Mouse (Mus musculus): ENCODE data around the gene Hal. TPM values are rescaled to one million over a fixed set of nuclear protein-coding genes. Genes with fewer than 3 reads are reported as not detected.

The Hal gene
- polyA plus RNA-seq, 1 experiment from 2014 or later = 0.97 TPM

DNA sequence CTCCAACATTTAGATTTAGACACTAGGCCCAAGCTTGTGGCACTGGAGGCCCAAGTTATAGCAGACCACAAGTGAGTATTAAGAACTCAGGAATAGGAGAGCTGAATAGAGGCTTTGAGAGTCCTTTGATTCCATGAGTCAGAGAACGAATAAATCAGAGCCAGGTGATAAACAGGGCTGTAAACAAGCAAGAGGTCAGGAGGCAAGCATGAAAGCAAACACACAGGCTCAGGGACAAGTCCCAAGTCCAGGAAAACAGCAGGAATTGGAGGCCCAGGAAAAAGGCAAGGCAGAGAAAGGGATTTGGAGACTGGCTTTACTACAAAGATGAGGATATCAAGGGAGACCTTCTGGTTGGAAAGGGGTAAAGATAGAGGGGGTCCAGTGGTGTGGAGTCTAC, 36.8 kb downstream of the Hal start:
- Histone ChIP-seq H3K9ac (ENCODE audit: low read depth, low read length) (no peak overlapping the region), H3K27ac (ENCODE audit: low read length) (no peak overlapping the region), H3K4me3 (ENCODE audit: low read length) (no peak overlapping the region), H3K27me3 (replicated peaks; ENCODE audit: control insufficient read depth, insufficient read depth, low read length) (no peaks in the 10 kb centered on the region), H3K9me3 (ENCODE audit: control insufficient read depth, low read length) (no peaks in the 10 kb centered on the region), H3K4me1 (ENCODE audit: control insufficient read depth, insufficient read depth, low read length) (no peaks in the 10 kb centered on the region), H3K36me3 (ENCODE audit: control insufficient read depth, insufficient read depth, low read length) (no peaks in the 10 kb centered on the region), H3K4me2 (ENCODE audit: low read depth, low read length) (no peak overlapping the region)
- ATAC-seq = no peak
- 60% methylated on average over 1 of the region's 1 CpGs for WGBS

DNA sequence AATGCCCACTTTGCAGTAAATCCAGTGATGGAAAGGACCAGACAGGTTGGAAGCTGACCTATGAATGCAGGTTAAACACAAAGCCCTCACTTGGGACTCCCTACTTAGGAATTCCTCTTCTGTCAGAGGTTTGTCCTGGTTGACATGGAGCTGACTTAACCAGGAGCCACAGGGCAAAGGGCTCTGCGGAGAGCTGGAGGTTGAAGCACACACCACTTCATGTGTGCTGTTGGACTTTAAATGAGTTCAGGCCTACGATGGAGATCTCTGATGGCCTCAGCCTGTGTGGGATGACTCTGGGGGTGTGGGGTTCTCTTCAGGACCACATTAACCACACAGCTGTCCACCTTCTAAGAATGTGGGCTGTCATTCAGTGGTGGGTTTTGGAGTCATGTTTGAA, 49.7 kb downstream of the Hal start:
- H3K36me3 ChIP-seq (ENCODE audit: control insufficient read depth, insufficient read depth, low read length) = no peaks in the 10 kb centered on the region
- H3K27me3 ChIP-seq (replicated peaks; ENCODE audit: control insufficient read depth, insufficient read depth, low read length) = no peaks in the 10 kb centered on the region
- no peak overlapping the region for H3K27ac ChIP-seq (ENCODE audit: low read length)
- no peak for ATAC-seq
- WGBS = 83% methylated on average over 2 of the region's 2 CpGs
- no peak overlapping the region for H3K4me2 ChIP-seq (ENCODE audit: low read depth, low read length)
- no peak overlapping the region for H3K9ac ChIP-seq (ENCODE audit: low read depth, low read length)
- H3K4me3 ChIP-seq (ENCODE audit: low read length) = no peak overlapping the region
- H3K9me3 ChIP-seq (ENCODE audit: control insufficient read depth, low read length) = no peaks in the 10 kb centered on the region
- H3K4me1 ChIP-seq (ENCODE audit: control insufficient read depth, insufficient read depth, low read length) = peaks cover 3% of the 10 kb centered on the region; the same call in 1 of the 2 replicates

DNA sequence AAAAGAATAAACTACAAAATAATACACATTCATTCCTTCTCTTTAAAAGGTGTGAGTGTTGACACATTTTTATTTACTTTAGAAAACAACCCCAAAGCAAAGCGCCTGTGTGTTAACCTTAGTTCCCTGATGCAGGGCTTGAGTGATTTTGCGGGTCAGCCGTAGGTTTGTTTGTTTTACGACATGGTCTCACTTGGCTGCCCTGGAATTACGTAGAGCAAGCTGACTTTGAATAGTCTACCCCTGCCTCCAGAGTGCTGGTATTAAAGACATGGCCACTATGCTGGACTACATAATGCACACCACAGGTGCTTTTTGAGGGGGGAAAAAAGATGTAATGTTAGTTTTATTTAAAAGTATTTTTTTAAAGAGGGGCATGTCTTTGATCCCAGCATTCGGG, 50.2 kb downstream of the Hal start:
- Histone ChIP-seq H3K9ac (ENCODE audit: low read depth, low read length) (no peak overlapping the region), H3K4me1 (ENCODE audit: control insufficient read depth, insufficient read depth, low read length) (peaks cover 3% of the 10 kb centered on the region; the same call in 1 of the 2 replicates), H3K27me3 (replicated peaks; ENCODE audit: control insufficient read depth, insufficient read depth, low read length) (no peaks in the 10 kb centered on the region), H3K4me3 (ENCODE audit: low read length) (no peak overlapping the region), H3K4me2 (ENCODE audit: low read depth, low read length) (no peak overlapping the region), H3K27ac (ENCODE audit: low read length) (no peak overlapping the region), H3K9me3 (ENCODE audit: control insufficient read depth, low read length) (no peaks in the 10 kb centered on the region), H3K36me3 (ENCODE audit: control insufficient read depth, insufficient read depth, low read length) (no peaks in the 10 kb centered on the region)
- no peak for ATAC-seq
- WGBS = 57% methylated on average over 6 of the region's 6 CpGs

DNA sequence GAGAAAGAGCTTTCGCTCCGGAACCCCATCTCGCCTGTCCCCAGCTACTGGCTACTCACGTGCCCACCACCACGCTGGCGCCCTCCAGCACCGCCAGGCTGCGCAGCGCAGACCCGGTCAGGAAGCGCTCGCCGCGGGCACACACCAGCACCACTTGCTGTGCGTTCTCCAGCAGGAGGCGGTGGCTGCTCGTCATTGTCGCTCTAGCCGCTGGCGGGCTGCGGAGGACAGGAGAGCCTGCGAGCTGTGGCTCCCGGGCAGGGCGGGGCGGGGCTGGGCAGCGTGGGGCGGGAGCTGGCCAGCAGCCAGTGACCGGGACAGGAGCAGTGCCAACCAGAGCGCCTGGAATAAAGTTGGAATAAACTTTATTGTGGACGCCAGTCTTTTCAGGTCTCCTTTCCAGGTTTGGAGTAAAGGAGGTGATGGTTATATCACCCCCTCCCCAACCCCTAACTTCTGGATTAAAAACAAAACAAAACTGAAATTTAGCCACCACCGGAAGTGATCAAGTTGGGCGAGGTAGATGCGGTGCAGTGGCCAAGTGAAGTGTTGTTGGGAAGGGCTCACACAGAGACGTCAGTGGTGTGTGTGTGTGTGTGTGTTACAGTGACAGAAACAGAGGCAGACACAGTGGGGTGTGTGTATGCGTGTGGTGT, 51.3 kb downstream of the Hal start, which contains the start of gene Amdhd1:
Gene Amdhd1, minus strand, starts transcription at position 259 of the 656 bp plus-strand sequence.
- 3% methylated on average over 35 of the region's 35 CpGs for WGBS
- H3K4me2 ChIP-seq (ENCODE audit: low read depth, low read length) = peak within 1 kb of the TSS; percentile 70
- no peaks in the 10 kb centered on the region for H3K36me3 ChIP-seq (ENCODE audit: control insufficient read depth, insufficient read depth, low read length)
- no peak within 1 kb of the TSS for H3K27ac ChIP-seq (ENCODE audit: low read length)
- H3K4me3 ChIP-seq (ENCODE audit: low read length) = peak within 1 kb of the TSS; percentile 41
- H3K27me3 ChIP-seq (replicated peaks; ENCODE audit: control insufficient read depth, insufficient read depth, low read length) = no peaks in the 10 kb centered on the region
- peaks cover 3% of the 10 kb centered on the region; the same call in 1 of the 2 replicates for H3K4me1 ChIP-seq (ENCODE audit: control insufficient read depth, insufficient read depth, low read length)
- H3K9me3 ChIP-seq (ENCODE audit: control insufficient read depth, low read length) = no peaks in the 10 kb centered on the region
- peak; percentile 98 for ATAC-seq
- peak within 1 kb of the TSS; percentile 57 for H3K9ac ChIP-seq (ENCODE audit: low read depth, low read length)

DNA sequence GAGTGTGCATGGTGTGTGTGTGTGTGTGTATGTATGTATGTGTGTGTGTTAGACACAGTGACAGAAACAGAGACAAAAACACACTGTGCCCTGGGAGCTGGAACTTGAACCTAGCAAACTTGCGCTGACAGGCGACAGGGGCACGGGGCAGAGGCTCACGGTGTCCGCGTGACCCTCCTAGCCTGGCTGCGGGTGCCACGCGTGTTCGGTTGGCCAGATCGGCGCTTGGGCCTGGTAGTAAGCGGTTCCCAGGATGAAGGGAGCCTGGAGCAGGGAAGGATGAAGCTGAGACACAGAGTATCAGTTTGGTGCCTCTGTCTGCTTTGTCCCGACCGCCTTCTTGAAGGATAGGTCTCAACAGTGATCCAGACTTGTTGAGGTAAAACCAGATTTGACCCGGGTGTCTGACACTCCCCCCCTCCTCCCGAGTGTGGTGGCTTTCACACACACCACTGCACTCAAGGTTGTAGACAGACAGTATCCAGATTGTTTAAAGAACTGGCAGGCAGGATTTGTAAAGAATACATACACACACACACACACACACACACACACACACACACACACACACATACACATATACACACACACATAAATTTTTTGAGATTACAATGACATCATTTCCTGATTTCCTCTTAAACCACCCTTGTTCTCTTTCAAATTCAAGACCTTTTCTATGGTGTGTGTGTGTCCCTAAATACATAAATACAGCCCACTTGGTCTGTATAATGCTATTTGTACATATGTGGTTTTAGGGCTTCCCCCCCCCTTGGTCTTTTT, 52.1 kb downstream of the Hal start, which contains the start of gene Ccdc38:
Gene Ccdc38, plus strand, starts transcription at position 202 of the 780 bp plus-strand sequence.
- Histone ChIP-seq H3K4me3 (ENCODE audit: low read length) (peak within 1 kb of the TSS; percentile 41), H3K4me2 (ENCODE audit: low read depth, low read length) (peak within 1 kb of the TSS; percentile 70), H3K27ac (ENCODE audit: low read length) (no peak within 1 kb of the TSS), H3K36me3 (ENCODE audit: control insufficient read depth, insufficient read depth, low read length) (no peaks in the 10 kb centered on the region), H3K9me3 (ENCODE audit: control insufficient read depth, low read length) (no peaks in the 10 kb centered on the region), H3K4me1 (ENCODE audit: control insufficient read depth, insufficient read depth, low read length) (peaks cover 3% of the 10 kb centered on the region; the same call in 1 of the 2 replicates), H3K27me3 (replicated peaks; ENCODE audit: control insufficient read depth, insufficient read depth, low read length) (no peaks in the 10 kb centered on the region), H3K9ac (ENCODE audit: low read depth, low read length) (peak within 1 kb of the TSS; percentile 57)
- no peak; the same call in 1 of the 2 replicates for ATAC-seq
- WGBS = 61% methylated on average over 17 of the region's 17 CpGs

DNA sequence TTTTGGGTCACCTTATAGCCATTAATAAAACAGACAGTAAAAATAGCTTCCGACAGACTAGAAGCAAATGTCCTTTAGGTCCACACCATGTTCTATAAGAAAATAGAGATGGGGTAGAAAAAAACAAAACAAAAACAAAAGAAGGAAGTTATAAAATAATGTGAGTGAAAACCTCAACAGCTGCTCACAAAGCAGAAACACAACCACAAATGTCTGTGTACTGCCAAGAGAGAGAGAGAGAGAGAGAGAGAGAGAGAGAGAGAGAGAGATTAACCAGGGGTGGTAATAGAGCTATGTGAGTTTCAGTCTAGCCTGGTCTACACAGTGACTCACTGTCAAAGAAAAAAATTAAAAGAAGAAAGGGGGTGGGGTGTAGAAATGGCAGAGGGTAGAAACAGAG, 53.0 kb downstream of the Hal start:
- H3K36me3 ChIP-seq (ENCODE audit: control insufficient read depth, insufficient read depth, low read length) = no peaks in the 10 kb centered on the region
- H3K4me2 ChIP-seq (ENCODE audit: low read depth, low read length) = no peak overlapping the region
- ATAC-seq = no peak
- H3K4me1 ChIP-seq (ENCODE audit: control insufficient read depth, insufficient read depth, low read length) = peaks cover 3% of the 10 kb centered on the region; the same call in 1 of the 2 replicates
- no peak overlapping the region for H3K27ac ChIP-seq (ENCODE audit: low read length)
- no peaks in the 10 kb centered on the region for H3K27me3 ChIP-seq (replicated peaks; ENCODE audit: control insufficient read depth, insufficient read depth, low read length)
- H3K4me3 ChIP-seq (ENCODE audit: low read length) = no peak overlapping the region
- 77% methylated on average over 1 of the region's 1 CpGs for WGBS
- H3K9me3 ChIP-seq (ENCODE audit: control insufficient read depth, low read length) = no peaks in the 10 kb centered on the region
- no peak overlapping the region for H3K9ac ChIP-seq (ENCODE audit: low read depth, low read length)

DNA sequence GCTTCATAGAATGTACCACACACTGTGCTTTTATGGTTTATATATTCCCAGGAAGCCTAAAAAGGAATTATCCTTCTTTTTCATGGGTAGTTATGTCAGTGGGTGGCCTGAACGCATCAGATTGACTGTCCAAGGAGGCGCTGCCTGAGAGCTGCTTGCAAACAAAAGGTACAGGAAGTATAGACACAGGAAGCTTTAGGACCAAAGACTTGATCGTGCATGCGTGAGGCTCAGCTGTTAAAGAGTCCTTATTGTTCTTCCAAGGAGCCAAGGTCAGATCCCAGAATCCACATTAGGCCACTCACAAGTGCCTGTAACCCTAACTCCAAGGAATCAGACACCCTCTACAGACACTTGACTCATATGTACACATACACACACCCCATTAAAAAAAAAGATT, 53.8 kb downstream of the Hal start:
- Histone ChIP-seq H3K4me3 (ENCODE audit: low read length) (no peak overlapping the region), H3K27ac (ENCODE audit: low read length) (no peak overlapping the region), H3K36me3 (ENCODE audit: control insufficient read depth, insufficient read depth, low read length) (no peaks in the 10 kb centered on the region), H3K27me3 (replicated peaks; ENCODE audit: control insufficient read depth, insufficient read depth, low read length) (no peaks in the 10 kb centered on the region), H3K9me3 (ENCODE audit: control insufficient read depth, low read length) (no peaks in the 10 kb centered on the region), H3K4me2 (ENCODE audit: low read depth, low read length) (no peak overlapping the region), H3K9ac (ENCODE audit: low read depth, low read length) (no peak overlapping the region), H3K4me1 (ENCODE audit: control insufficient read depth, insufficient read depth, low read length) (peaks cover 3% of the 10 kb centered on the region; the same call in 1 of the 2 replicates)
- 41% methylated on average over 4 of the region's 4 CpGs for WGBS
- ATAC-seq = no peak

DNA sequence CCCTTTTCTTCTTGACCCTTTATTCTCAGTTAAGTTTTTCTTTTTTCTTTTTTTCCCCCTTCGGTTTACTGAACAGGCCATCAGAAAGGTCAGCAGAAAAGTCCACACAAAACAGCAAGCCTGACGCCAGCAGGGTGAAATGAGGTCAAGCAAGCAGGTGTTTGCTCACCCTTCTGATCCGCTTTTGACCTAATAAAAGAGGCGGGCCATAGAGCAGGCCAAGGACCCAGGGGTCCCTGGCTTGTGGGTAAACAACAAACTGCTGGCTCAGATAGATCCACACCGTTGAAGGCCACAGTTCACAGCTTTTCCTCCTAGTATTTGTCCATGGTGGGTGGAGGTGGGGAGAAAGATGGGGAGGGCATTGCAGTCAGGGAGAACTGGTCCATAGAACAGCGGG, 54.6 kb downstream of the Hal start:
- Histone ChIP-seq H3K4me1 (ENCODE audit: control insufficient read depth, insufficient read depth, low read length) (peaks cover 3% of the 10 kb centered on the region; the same call in 1 of the 2 replicates), H3K36me3 (ENCODE audit: control insufficient read depth, insufficient read depth, low read length) (no peaks in the 10 kb centered on the region), H3K27me3 (replicated peaks; ENCODE audit: control insufficient read depth, insufficient read depth, low read length) (no peaks in the 10 kb centered on the region), H3K4me2 (ENCODE audit: low read depth, low read length) (no peak overlapping the region), H3K27ac (ENCODE audit: low read length) (no peak overlapping the region), H3K4me3 (ENCODE audit: low read length) (no peak overlapping the region), H3K9me3 (ENCODE audit: control insufficient read depth, low read length) (no peaks in the 10 kb centered on the region), H3K9ac (ENCODE audit: low read depth, low read length) (no peak overlapping the region)
- ATAC-seq = no peak
- 54% methylated on average over 6 of the region's 6 CpGs for WGBS

DNA sequence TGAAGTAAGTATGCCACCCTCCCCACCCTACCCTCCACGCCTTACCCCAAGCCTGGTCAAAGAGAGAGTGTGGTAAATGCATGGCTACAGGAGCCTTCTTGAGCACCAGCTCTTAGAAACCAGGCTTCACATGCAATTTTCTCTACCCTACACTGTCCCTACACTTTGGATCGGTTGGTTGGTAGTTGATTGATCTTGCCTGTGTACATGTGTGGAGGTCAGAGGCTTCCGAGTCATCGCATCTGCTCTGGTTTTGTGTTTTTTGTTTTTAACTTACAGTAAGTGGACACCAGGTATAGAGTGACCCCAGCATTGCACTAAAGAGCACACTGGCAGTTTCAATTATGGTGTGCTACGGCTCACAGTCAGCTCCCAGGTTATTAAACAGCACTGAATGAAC, 55.6 kb downstream of the Hal start:
- Histone ChIP-seq H3K27ac (ENCODE audit: low read length) (no peak overlapping the region), H3K4me1 (ENCODE audit: control insufficient read depth, insufficient read depth, low read length) (peaks cover 3% of the 10 kb centered on the region; the same call in 1 of the 2 replicates), H3K36me3 (ENCODE audit: control insufficient read depth, insufficient read depth, low read length) (no peaks in the 10 kb centered on the region), H3K9me3 (ENCODE audit: control insufficient read depth, low read length) (no peaks in the 10 kb centered on the region), H3K27me3 (replicated peaks; ENCODE audit: control insufficient read depth, insufficient read depth, low read length) (no peaks in the 10 kb centered on the region), H3K9ac (ENCODE audit: low read depth, low read length) (no peak overlapping the region), H3K4me3 (ENCODE audit: low read length) (no peak overlapping the region), H3K4me2 (ENCODE audit: low read depth, low read length) (no peak overlapping the region)
- 66% methylated on average over 5 of the region's 5 CpGs for WGBS
- ATAC-seq = no peak
